Mouse (Mus musculus) midbrain, embryonic 11.5 days (tissue): ENCODE results near the gene Hip1. TPM values are rescaled to one million over a fixed set of nuclear protein-coding genes. Genes with fewer than 3 reads are reported as not detected.

Experiments used
- ATAC-seq: fragments of 200-750 bp; cut with Nextera tagmentation; 2 replicates; pipeline ENCODE4 v1.8.0; 2017; ENCODE audit warnings: moderate TSS enrichment, moderate library complexity; ENCODE audit not compliant: low FRiP score
- DNase-seq: peaks from one replicate; pipeline ENCODE4 v3.0.0; 2015; ENCODE audit warnings: low spot score; ENCODE audit errors: missing footprints
- H3K27ac ChIP-seq: fragments of 300-500 bp; sonication (generic); 2 replicates; pipeline ENCODE4 v1.5.1; 2014; ENCODE audit warnings: low read depth, low read length
- H3K27me3 ChIP-seq: fragments of 300-500 bp; sonication (generic); 2 replicates; pipeline ENCODE4 v1.6.1; 2014; ENCODE audit warnings: mild to moderate bottlenecking, low read length, moderate library complexity, mixed read lengths; ENCODE audit not compliant: control insufficient read depth, insufficient read depth
- H3K36me3 ChIP-seq: fragments of 300-500 bp; sonication (generic); 2 replicates; pipeline ENCODE4 v1.6.1; 2014; ENCODE audit warnings: mild to moderate bottlenecking, low read length, moderate library complexity, mixed read lengths; ENCODE audit not compliant: control insufficient read depth, insufficient read depth
- H3K4me1 ChIP-seq: fragments of 300-500 bp; sonication (generic); 2 replicates; pipeline ENCODE4 v1.6.1; 2014; ENCODE audit warnings: low read length; ENCODE audit not compliant: control insufficient read depth, insufficient read depth
- H3K4me2 ChIP-seq: fragments of 300-500 bp; sonication (generic); 2 replicates; pipeline ENCODE4 v1.6.1; 2014; ENCODE audit warnings: mild to moderate bottlenecking, moderate library complexity
- H3K4me3 ChIP-seq: fragments of 300-500 bp; sonication (generic); 2 replicates; pipeline ENCODE4 v1.5.1; 2014; ENCODE audit warnings: low read depth, low read length
- H3K9ac ChIP-seq: fragments of 300-500 bp; sonication (generic); 2 replicates; pipeline ENCODE4 v1.6.1; 2014; ENCODE audit warnings: low read length
- H3K9me3 ChIP-seq: fragments of 300-500 bp; sonication (generic); 2 replicates; pipeline ENCODE4 v1.6.1; 2016; ENCODE audit warnings: low read length; ENCODE audit not compliant: control insufficient read depth
- WGBS: fragments of 180-500 bp; shearing (Covaris S2); extraction: QIAGEN DNeasy Blood & Tissue Kit; methylation state at CpG from one replicate; pipeline ENCODE4 v1.1.7; 2014; 5-methylcytosine and 5-hydroxymethylcytosine counted together
- polyA plus RNA-seq: library from polyadenylated mRNA; unstranded; fragments of >200 nt; fragmentation: Nextera tagmentation; extraction: Ambion mirVana; gene quantifications from 2 replicates; pipeline ENCODE4 v1.2.1, GENCODE M21; 2014

Hip1 gene
- 44.4 and 49.4 TPM in 2 replicates for polyA plus RNA-seq

DNA sequence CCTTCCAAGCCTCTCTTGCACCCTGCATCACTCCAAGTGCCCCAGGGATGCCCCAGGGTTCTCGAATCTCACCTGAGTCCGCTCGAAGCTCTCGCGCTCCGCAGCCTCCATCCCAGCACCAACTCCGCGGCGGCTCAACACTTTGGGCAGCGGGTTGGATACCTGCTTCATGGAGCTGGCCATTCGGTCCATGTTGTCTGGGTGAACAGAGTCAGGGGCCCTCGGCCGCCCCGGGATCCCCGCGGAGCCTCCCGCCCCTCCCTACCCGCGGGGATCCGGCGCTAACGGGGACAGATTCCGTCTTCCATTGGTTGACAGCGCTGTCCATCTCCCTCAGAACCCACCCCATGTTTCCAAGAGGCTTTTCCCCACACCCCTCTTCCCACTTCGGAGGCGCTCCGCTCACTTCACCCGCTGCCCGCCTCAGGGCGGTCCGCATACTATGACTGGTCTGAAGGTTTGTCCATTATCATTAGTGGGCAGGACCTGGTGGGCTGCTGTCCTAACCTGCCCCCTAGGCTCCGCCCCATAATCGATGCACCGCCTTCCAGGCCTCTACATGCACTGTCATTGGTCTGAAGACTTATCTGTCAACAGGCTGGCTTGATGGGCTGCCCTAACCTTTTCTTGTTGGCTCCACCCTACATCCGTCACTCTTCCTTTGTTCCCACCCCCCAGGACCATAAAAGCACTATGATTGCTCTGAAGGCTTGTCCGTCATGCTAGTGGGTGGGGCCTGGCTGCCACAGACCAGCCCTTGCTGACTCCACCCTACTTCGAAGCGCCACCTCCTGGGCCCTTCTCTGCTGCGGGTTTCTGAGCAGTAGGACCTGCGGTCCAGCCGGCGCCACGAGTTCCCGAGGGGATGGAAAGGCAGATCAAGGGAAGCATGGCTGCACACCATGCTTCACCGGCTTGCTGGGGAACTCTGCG is at the start of gene Hip1:
Gene Hip1 (minus strand): TSS at position 256 of the 933 bp plus-strand sequence.
- Histone ChIP-seq H3K27ac (no peak within 1 kb of the TSS; the same call in 1 of the 2 replicates), H3K4me2 (peak within 1 kb of the TSS; percentile 98), H3K4me3 (peak within 1 kb of the TSS; percentile 74), H3K9me3 (no peaks in the 10 kb centered on the region), H3K27me3 (no peaks in the 10 kb centered on the region), H3K36me3 (no peaks in the 10 kb centered on the region), H3K9ac (peak within 1 kb of the TSS; percentile 79), H3K4me1 (peaks cover 8% of the 10 kb centered on the region)
- DNase-seq (peak; percentile 99), ATAC-seq (peak; percentile 99)
- WGBS = under 1% methylated on average over 46 of the region's 46 CpGs

DNA sequence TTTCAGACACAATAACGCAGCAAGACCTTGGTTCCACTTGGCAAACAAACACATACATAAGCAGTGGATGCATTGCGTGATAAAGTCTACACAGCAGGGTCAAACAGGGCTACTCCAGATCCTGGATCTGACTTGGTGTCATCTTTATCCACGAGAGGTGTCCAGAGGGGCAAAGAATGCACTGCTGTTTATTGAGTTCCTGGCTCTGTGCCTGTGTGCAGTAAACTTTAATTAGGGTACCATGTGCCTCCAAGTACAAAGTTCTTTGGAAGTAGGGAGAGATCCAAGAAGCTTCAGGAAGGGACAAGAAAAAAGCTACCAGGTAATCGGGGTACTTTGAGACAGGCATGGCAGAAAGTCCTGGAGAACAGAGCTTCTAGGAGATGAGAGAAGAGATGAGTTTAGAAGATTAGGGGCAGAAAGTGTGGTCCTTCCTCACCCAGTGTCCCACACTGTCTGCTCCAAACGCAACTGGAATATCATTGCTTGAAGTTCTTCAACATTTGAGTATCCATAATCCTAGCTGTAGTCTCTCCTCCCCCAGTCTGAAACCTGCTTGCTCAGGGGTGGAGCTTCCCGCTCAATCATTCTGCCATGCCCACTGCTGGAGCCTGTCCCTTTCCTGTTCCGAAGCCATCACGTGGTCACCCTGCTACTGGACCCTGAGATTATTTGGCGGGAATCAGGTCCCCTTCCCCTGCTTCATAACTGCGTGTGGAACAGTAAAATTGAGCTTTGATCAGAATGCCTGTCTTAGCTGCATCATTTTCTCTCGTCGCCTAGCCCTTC is 45.3 kb upstream of the Hip1 start:
- H3K9me3 ChIP-seq = peaks cover 3% of the 10 kb centered on the region; the same call in 1 of the 2 replicates
- WGBS = 75% methylated on average over 12 of the region's 12 CpGs

DNA sequence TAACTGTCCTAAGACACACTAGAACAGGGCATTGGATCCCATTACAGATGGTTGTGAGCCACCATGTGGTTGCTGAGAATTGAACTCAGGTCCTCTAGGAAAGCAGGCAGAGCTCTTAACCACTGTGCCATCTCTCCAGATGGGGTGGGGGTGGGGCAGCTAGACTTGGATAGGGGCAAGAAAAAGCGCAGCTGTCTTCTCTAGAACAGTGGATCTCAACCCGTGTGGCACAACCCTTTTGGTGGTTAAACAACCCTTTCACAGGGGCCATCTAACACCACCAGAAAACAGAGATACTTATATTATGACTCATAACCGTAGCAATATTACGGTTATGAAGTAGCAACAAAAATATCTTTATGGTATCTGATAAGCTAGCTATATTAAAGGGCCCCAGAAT is 42.8 kb upstream of the Hip1 start:
- ATAC-seq (no peak), DNase-seq (no peak)
- no peaks in the 10 kb centered on the region for H3K36me3 ChIP-seq
- H3K27ac ChIP-seq = no peak overlapping the region
- no peak overlapping the region for H3K9ac ChIP-seq
- no peak overlapping the region for H3K4me2 ChIP-seq
- H3K27me3 ChIP-seq = no peaks in the 10 kb centered on the region
- no peak overlapping the region for H3K4me3 ChIP-seq
- no peaks in the 10 kb centered on the region for H3K4me1 ChIP-seq
- H3K9me3 ChIP-seq = peaks cover 3% of the 10 kb centered on the region; the same call in 1 of the 2 replicates
- 87% methylated on average over 4 of the region's 4 CpGs for WGBS

More for the DNA sequence above, 45.3 kb upstream of the Hip1 start:
- Histone ChIP-seq H3K4me3 (no peak overlapping the region), H3K27me3 (no peaks in the 10 kb centered on the region), H3K27ac (no peak overlapping the region), H3K36me3 (no peaks in the 10 kb centered on the region), H3K9ac (no peak overlapping the region), H3K4me1 (no peaks in the 10 kb centered on the region), H3K4me2 (no peak overlapping the region)
- ATAC-seq = no peak
- no peak for DNase-seq

DNA sequence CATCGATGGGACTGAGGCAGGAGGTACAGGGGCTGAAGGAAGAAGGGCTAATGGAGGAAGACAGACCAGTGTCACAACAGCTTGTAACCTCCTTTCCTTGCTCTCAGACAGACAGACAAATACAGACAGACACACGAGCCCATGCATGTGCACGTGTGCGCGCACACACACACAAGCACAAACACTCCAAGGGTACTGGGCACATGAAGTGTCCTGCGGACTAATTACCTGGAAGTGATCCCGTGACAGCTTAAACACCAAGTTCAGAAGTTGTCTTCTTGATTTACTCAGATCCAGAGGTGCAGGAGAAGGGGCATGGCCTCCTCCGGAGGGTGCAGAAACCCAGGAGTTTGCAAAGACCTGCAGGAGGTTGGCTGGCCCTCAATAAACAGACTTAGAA is 40.8 kb upstream of the Hip1 start:
- Histone ChIP-seq H3K4me2 (no peak overlapping the region), H3K9me3 (no peaks in the 10 kb centered on the region; the same call in 1 of the 2 replicates)
- WGBS = 88% methylated on average over 8 of the region's 8 CpGs

DNA sequence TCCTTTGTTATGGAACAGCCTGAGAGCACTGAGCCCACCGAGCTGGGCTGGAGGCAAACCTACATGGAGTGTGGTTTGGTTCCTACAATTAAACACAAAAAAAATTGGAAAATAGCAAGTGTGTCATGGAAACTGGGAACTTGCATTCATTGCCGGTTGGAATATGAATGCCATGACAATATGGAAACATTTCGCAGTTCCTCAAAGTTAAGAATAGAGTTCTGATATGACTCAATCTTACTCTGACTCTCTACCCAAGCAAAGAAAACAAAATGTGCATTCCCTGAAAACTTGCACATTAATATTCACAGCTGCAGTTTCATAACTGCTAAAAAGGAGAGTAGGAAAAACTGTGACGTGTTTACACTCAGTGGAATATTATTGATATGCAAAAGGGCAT is 37.4 kb upstream of the Hip1 start:
- Histone ChIP-seq H3K4me1 (no peaks in the 10 kb centered on the region), H3K27ac (no peak overlapping the region), H3K36me3 (no peaks in the 10 kb centered on the region), H3K4me3 (no peak overlapping the region), H3K4me2 (no peak overlapping the region), H3K9ac (no peak overlapping the region), H3K27me3 (no peaks in the 10 kb centered on the region), H3K9me3 (no peaks in the 10 kb centered on the region; the same call in 1 of the 2 replicates)
- 87% methylated on average over 4 of the region's 4 CpGs for WGBS
- DNase-seq (no peak), ATAC-seq (no peak)

More for the DNA sequence above, 40.8 kb upstream of the Hip1 start:
- Histone ChIP-seq H3K9ac (no peak overlapping the region), H3K4me3 (no peak overlapping the region), H3K27ac (no peak overlapping the region), H3K27me3 (no peaks in the 10 kb centered on the region), H3K36me3 (no peaks in the 10 kb centered on the region), H3K4me1 (no peaks in the 10 kb centered on the region)
- ATAC-seq = no peak
- no peak for DNase-seq

DNA sequence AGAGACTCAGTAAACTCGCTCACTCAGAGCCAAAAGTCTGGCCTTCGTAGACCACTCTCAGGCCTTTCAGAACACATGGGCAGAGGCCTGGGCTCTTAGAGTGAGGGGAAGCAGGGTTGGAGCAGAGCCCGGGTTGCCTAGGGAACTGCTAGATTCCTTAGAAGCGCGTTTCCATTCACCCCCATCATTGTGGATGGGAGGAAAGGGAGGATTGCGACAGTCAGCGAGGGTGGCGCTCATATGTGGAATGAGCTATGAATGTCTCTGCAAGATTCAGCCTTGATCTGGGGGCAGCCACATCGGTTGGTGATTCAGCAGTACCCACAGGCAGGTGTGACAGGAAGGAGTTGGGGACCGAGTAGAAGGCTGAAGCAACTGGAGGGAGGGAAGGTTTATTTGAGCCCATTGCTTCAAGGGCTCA is 34.4 kb upstream of the Hip1 start:
- ATAC-seq = no peak
- no peak overlapping the region for H3K4me3 ChIP-seq
- H3K4me1 ChIP-seq = no peaks in the 10 kb centered on the region
- no peaks in the 10 kb centered on the region for H3K36me3 ChIP-seq
- WGBS = 89% methylated on average over 10 of the region's 10 CpGs
- H3K27ac ChIP-seq = no peak overlapping the region
- no peaks in the 10 kb centered on the region for H3K27me3 ChIP-seq
- no peaks in the 10 kb centered on the region; the same call in 1 of the 2 replicates for H3K9me3 ChIP-seq
- no peak overlapping the region for H3K9ac ChIP-seq
- no peak overlapping the region for H3K4me2 ChIP-seq
- no peak for DNase-seq

DNA sequence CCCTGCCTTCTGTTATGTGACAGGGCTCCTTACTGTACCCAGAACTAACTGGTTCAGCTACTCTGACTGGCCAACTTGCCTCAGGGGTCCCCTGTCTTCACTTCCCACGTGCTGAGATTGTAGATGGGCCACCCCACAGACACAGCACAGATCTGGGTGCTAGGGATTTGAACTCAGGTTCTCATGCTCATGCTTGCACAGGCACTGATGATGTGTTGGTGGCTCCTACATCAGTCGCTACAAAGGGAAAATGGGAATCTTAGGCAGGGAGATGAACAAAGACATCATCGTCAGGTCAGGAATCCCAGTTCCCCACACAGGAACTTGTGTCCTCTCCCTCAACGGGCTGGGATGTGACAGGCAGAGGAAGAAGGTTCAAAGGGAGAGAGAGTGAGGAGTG is 31.1 kb upstream of the Hip1 start:
- H3K4me3 ChIP-seq = no peak overlapping the region
- H3K4me1 ChIP-seq = no peaks in the 10 kb centered on the region
- no peak overlapping the region for H3K27ac ChIP-seq
- WGBS = 78% methylated on average over 4 of the region's 4 CpGs
- ATAC-seq = no peak
- H3K36me3 ChIP-seq = no peaks in the 10 kb centered on the region
- no peak overlapping the region for H3K4me2 ChIP-seq
- no peak overlapping the region for H3K9ac ChIP-seq
- H3K27me3 ChIP-seq = no peaks in the 10 kb centered on the region
- H3K9me3 ChIP-seq = no peaks in the 10 kb centered on the region; the same call in 1 of the 2 replicates
- no peak for DNase-seq

DNA sequence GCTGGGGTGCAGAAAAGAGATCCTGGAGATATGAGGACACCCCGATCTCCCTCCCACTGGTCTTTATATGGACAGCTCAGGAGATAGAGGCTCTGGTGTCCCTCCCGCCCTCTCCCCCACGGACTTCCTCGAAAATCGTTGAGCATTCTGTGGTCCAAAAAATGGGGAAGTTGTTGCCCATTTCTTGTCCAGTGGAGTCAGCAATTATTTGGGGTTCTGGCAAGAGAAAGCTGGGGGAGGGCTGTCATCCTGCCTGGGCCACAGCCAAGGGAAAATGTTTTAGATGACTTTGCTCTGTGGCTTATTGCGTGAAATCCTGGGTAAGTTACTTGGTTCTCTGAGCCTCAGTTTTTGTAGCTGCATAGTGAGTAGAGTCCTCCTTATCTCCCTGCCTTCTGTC is 28.1 kb upstream of the Hip1 start, which contains the start of gene Ccl24:
Gene Ccl24 (minus strand): TSS at position 44 of the 400 bp plus-strand sequence.
- ATAC-seq = no peak

More for the DNA sequence above, 28.1 kb upstream of the Hip1 start, which contains the start of gene Ccl24:
- 94% methylated on average over 6 of the region's 6 CpGs for whole genome bisulfite sequencing
- no peaks in the 10 kb centered on the region for H3K9me3 ChIP-seq
- H3K4me2 ChIP-seq = no peak within 1 kb of the TSS
- no peak for DNase-seq
- H3K4me1 ChIP-seq = no peaks in the 10 kb centered on the region
- H3K36me3 ChIP-seq = no peaks in the 10 kb centered on the region
- no peak within 1 kb of the TSS for H3K4me3 ChIP-seq
- H3K27me3 ChIP-seq = no peaks in the 10 kb centered on the region
- H3K9ac ChIP-seq = no peak within 1 kb of the TSS
- no peak within 1 kb of the TSS for H3K27ac ChIP-seq
